Mouse (Mus musculus) heart, adult 8-10 months (tissue): ENCODE measurements around the gene Smg9. TPM values are rescaled to one million over a fixed set of nuclear protein-coding genes. Genes with fewer than 3 reads are reported as not detected.
"Not testable (repeated sequence)": the region's sequence is repeated elsewhere in the genome, so short reads cannot be mapped to it uniquely, and the experiment has no call there.

Experiments
- DNase-seq: peaks from one replicate; pipeline ENCODE4 v3.0.0; 2022; ENCODE audit warnings: low spot score
- total RNA-seq, 4 experiments: library from RNA; stranded (reverse); gene quantifications; 2 replicates each; pipeline ENCODE4 v1.2.4; 2022

Gene Smg9
- total RNA-seq, 4 experiments from 2014 or later, result 5.9 to 8.3 (median 8.0) TPM

- no peak for DNase-seq
Observed at GRCm38 (mm10) chr7:24377091-24377865, 22.1 kb upstream of the Smg9 start.

- no peak for DNase-seq
Observed at GRCm38 (mm10) chr7:24378049-24378701, 21.2 kb upstream of the Smg9 start.

- no peak for DNase-seq
Observed at GRCm38 (mm10) chr7:24379934-24380333, 19.5 kb upstream of the Smg9 start.

- no peak for DNase-seq
Observed at GRCm38 (mm10) chr7:24380370-24380769, 19.0 kb upstream of the Smg9 start.

- DNase-seq, result no peak
Observed at GRCm38 (mm10) chr7:24382730-24383372, 16.6 kb upstream of the Smg9 start.

GRCm38 (mm10) chr7:24384070-24384469 lies 15.3 kb upstream of the Smg9 start:
- DNase-seq, result no peak

- DNase-seq, result no peak
Observed at GRCm38 (mm10) chr7:24384827-24385226, 14.6 kb upstream of the Smg9 start.

- DNase-seq, result peak; percentile 33
Observed at GRCm38 (mm10) chr7:24387059-24387556, 12.3 kb upstream of the Smg9 start.

- no peak for DNase-seq
Observed at GRCm38 (mm10) chr7:24389516-24390187, 9.8 kb upstream of the Smg9 start.

GRCm38 (mm10) chr7:24390512-24390911 lies 8.9 kb upstream of the Smg9 start:
- DNase-seq, result no peak

- no peak for DNase-seq
Observed at GRCm38 (mm10) chr7:24391077-24391476, 8.3 kb upstream of the Smg9 start.

- no peak for DNase-seq
Observed at GRCm38 (mm10) chr7:24391687-24392086, 7.7 kb upstream of the Smg9 start.

GRCm38 (mm10) chr7:24394054-24394453 lies 5.4 kb upstream of the Smg9 start:
- no peak for DNase-seq

GRCm38 (mm10) chr7:24394475-24395161 lies 4.8 kb upstream of the Smg9 start:
- DNase-seq, result no peak

- no peak for DNase-seq
Observed at GRCm38 (mm10) chr7:24396832-24397231, 2.6 kb upstream of the Smg9 start.

- DNase-seq, result no peak
Observed at GRCm38 (mm10) chr7:24398364-24398913, 980 bp upstream of the Smg9 start.

- DNase-seq, result no peak
Observed at GRCm38 (mm10) chr7:24400082-24400452, 648 bp downstream of the Smg9 start.

- not testable (repeated sequence) for DNase-seq
Observed at GRCm38 (mm10) chr7:24400489-24400888, 1.1 kb downstream of the Smg9 start.

- DNase-seq, result no peak
Observed at GRCm38 (mm10) chr7:24402851-24403250, 3.4 kb downstream of the Smg9 start.

- no peak for DNase-seq
Observed at GRCm38 (mm10) chr7:24405649-24406048, 6.2 kb downstream of the Smg9 start.
